Mouse (Mus musculus): ENCODE data around the gene Specc1. TPM values are rescaled to one million over a fixed set of nuclear protein-coding genes. Genes with fewer than 3 reads are reported as not detected.

Gene Specc1
- polyA plus RNA-seq, 2 experiments, result 8.7 to 8.9 TPM

GRCm38 (mm10) chr11:62148026-62148425 is 191.5 kb downstream of the Specc1 start:
- no peak for DNase-seq (ENCODE audit: low spot score)
- no peaks in the 10 kb centered on the region for H3K9me3 ChIP-seq (ENCODE audit: control insufficient read depth, low read length)
- 85% methylated on average over 3 of the region's 3 CpGs for WGBS
- no peak overlapping the region for H3K27ac ChIP-seq (replicated peaks; ENCODE audit: low read depth, low read length)
- no peak overlapping the region for H3K9ac ChIP-seq (ENCODE audit: low read depth, low read length, severe bottlenecking)
- H3K36me3 ChIP-seq (ENCODE audit: control insufficient read depth, insufficient read depth, low read length), result peaks cover 13% of the 10 kb centered on the region
- no peaks in the 10 kb centered on the region for H3K27me3 ChIP-seq (ENCODE audit: control insufficient read depth, insufficient read depth, low read length)
- no peak for ATAC-seq (ENCODE audit: low FRiP score, low read depth)
- no peaks in the 10 kb centered on the region for H3K4me1 ChIP-seq (ENCODE audit: control insufficient read depth, insufficient read depth, low read length)
- no peak overlapping the region for H3K4me2 ChIP-seq (replicated peaks; ENCODE audit: low read depth, low read length, severe bottlenecking)
- H3K4me3 ChIP-seq (replicated peaks; ENCODE audit: low read length), result no peak overlapping the region
- TF ChIP-seq POLR2A (IDR thresholded peaks at IDR 0.05; ENCODE audit: borderline replicate concordance, extremely low read depth, insufficient read depth, insufficient read length), result no peak

GRCm38 (mm10) chr11:62148449-62148848 is 191.9 kb downstream of the Specc1 start:
- 80% methylated on average over 6 of the region's 6 CpGs for WGBS
- ATAC-seq (ENCODE audit: low FRiP score, low read depth), result no peak
- Histone ChIP-seq H3K9ac (ENCODE audit: low read depth, low read length, severe bottlenecking) (no peak overlapping the region), H3K9me3 (ENCODE audit: control insufficient read depth, low read length) (no peaks in the 10 kb centered on the region), H3K4me1 (ENCODE audit: control insufficient read depth, insufficient read depth, low read length) (no peaks in the 10 kb centered on the region), H3K36me3 (ENCODE audit: control insufficient read depth, insufficient read depth, low read length) (peaks cover 13% of the 10 kb centered on the region), H3K27ac (replicated peaks; ENCODE audit: low read depth, low read length) (no peak overlapping the region), H3K4me2 (replicated peaks; ENCODE audit: low read depth, low read length, severe bottlenecking) (no peak overlapping the region), H3K4me3 (replicated peaks; ENCODE audit: low read length) (no peak overlapping the region), H3K27me3 (ENCODE audit: control insufficient read depth, insufficient read depth, low read length) (no peaks in the 10 kb centered on the region)
- no peak for DNase-seq (ENCODE audit: low spot score)
- no peak for TF ChIP-seq POLR2A (IDR thresholded peaks at IDR 0.05; ENCODE audit: borderline replicate concordance, extremely low read depth, insufficient read depth, insufficient read length)

- no peaks in the 10 kb centered on the region for H3K9me3 ChIP-seq (ENCODE audit: control insufficient read depth, low read length)
- ATAC-seq (ENCODE audit: low FRiP score, low read depth) (no peak), DNase-seq (ENCODE audit: low spot score) (no peak)
- WGBS, result 93% methylated on average over 4 of the region's 4 CpGs
- H3K9ac ChIP-seq (ENCODE audit: low read depth, low read length, severe bottlenecking), result no peak overlapping the region
- H3K4me2 ChIP-seq (replicated peaks; ENCODE audit: low read depth, low read length, severe bottlenecking), result no peak overlapping the region
- no peak overlapping the region for H3K27ac ChIP-seq (replicated peaks; ENCODE audit: low read depth, low read length)
- TF ChIP-seq POLR2A (IDR thresholded peaks at IDR 0.05; ENCODE audit: borderline replicate concordance, extremely low read depth, insufficient read depth, insufficient read length), result no peak
- H3K27me3 ChIP-seq (ENCODE audit: control insufficient read depth, insufficient read depth, low read length), result no peaks in the 10 kb centered on the region
- H3K36me3 ChIP-seq (ENCODE audit: control insufficient read depth, insufficient read depth, low read length), result peaks cover 6% of the 10 kb centered on the region
- no peak overlapping the region for H3K4me3 ChIP-seq (replicated peaks; ENCODE audit: low read length)
- no peaks in the 10 kb centered on the region for H3K4me1 ChIP-seq (ENCODE audit: control insufficient read depth, insufficient read depth, low read length)
Measured at GRCm38 (mm10) chr11:62153057-62153456, 196.5 kb downstream of the Specc1 start.

GRCm38 (mm10) chr11:62159803-62160202 is 203.2 kb downstream of the Specc1 start:
- Histone ChIP-seq H3K36me3 (ENCODE audit: control insufficient read depth, insufficient read depth, low read length) (peaks cover 6% of the 10 kb centered on the region), H3K4me2 (replicated peaks; ENCODE audit: low read depth, low read length, severe bottlenecking) (no peak overlapping the region), H3K4me1 (ENCODE audit: control insufficient read depth, insufficient read depth, low read length) (no peaks in the 10 kb centered on the region), H3K4me3 (replicated peaks; ENCODE audit: low read length) (no peak overlapping the region), H3K27me3 (ENCODE audit: control insufficient read depth, insufficient read depth, low read length) (no peaks in the 10 kb centered on the region), H3K9ac (ENCODE audit: low read depth, low read length, severe bottlenecking) (no peak overlapping the region), H3K27ac (replicated peaks; ENCODE audit: low read depth, low read length) (no peak overlapping the region), H3K9me3 (ENCODE audit: control insufficient read depth, low read length) (no peaks in the 10 kb centered on the region)
- ATAC-seq (ENCODE audit: low FRiP score, low read depth) (no peak), DNase-seq (ENCODE audit: low spot score) (no peak)
- no peak for TF ChIP-seq POLR2A (IDR thresholded peaks at IDR 0.05; ENCODE audit: borderline replicate concordance, extremely low read depth, insufficient read depth, insufficient read length)
- 83% methylated on average over 7 of the region's 7 CpGs for WGBS

- H3K4me2 ChIP-seq (replicated peaks; ENCODE audit: low read depth, low read length, severe bottlenecking), result no peak overlapping the region
- TF ChIP-seq POLR2A (IDR thresholded peaks at IDR 0.05; ENCODE audit: borderline replicate concordance, extremely low read depth, insufficient read depth, insufficient read length), result no peak
Measured at GRCm38 (mm10) chr11:62161450-62161849, 204.9 kb downstream of the Specc1 start.

GRCm38 (mm10) chr11:62164357-62164756 is 207.8 kb downstream of the Specc1 start:
- Histone ChIP-seq H3K9me3 (ENCODE audit: control insufficient read depth, low read length) (no peaks in the 10 kb centered on the region), H3K9ac (ENCODE audit: low read depth, low read length, severe bottlenecking) (no peak overlapping the region), H3K36me3 (ENCODE audit: control insufficient read depth, insufficient read depth, low read length) (no peaks in the 10 kb centered on the region), H3K27ac (replicated peaks; ENCODE audit: low read depth, low read length) (no peak overlapping the region), H3K4me3 (replicated peaks; ENCODE audit: low read length) (no peak overlapping the region), H3K4me1 (ENCODE audit: control insufficient read depth, insufficient read depth, low read length) (no peaks in the 10 kb centered on the region), H3K4me2 (replicated peaks; ENCODE audit: low read depth, low read length, severe bottlenecking) (no peak overlapping the region), H3K27me3 (ENCODE audit: control insufficient read depth, insufficient read depth, low read length) (no peaks in the 10 kb centered on the region)
- no peak for ATAC-seq (ENCODE audit: low FRiP score, low read depth)
- no peak for TF ChIP-seq POLR2A (IDR thresholded peaks at IDR 0.05; ENCODE audit: borderline replicate concordance, extremely low read depth, insufficient read depth, insufficient read length)
- no peak for DNase-seq (ENCODE audit: low spot score)
- WGBS, result 88% methylated on average over 3 of the region's 3 CpGs

More at GRCm38 (mm10) chr11:62161450-62161849, 204.9 kb downstream of the Specc1 start:
- ATAC-seq (ENCODE audit: low FRiP score, low read depth) (no peak), DNase-seq (ENCODE audit: low spot score) (no peak)
- H3K4me3 ChIP-seq (replicated peaks; ENCODE audit: low read length), result no peak overlapping the region
- H3K27ac ChIP-seq (replicated peaks; ENCODE audit: low read depth, low read length), result no peak overlapping the region
- H3K9ac ChIP-seq (ENCODE audit: low read depth, low read length, severe bottlenecking), result no peak overlapping the region
- no peaks in the 10 kb centered on the region for H3K4me1 ChIP-seq (ENCODE audit: control insufficient read depth, insufficient read depth, low read length)
- no peaks in the 10 kb centered on the region for H3K9me3 ChIP-seq (ENCODE audit: control insufficient read depth, low read length)
- WGBS, result 82% methylated on average over 2 of the region's 2 CpGs
- peaks cover 4% of the 10 kb centered on the region; the same call in 1 of the 2 replicates for H3K36me3 ChIP-seq (ENCODE audit: control insufficient read depth, insufficient read depth, low read length)
- no peaks in the 10 kb centered on the region for H3K27me3 ChIP-seq (ENCODE audit: control insufficient read depth, insufficient read depth, low read length)

Measured in limb, embryonic 14.5 days (tissue).